Mouse (Mus musculus) brown adipose tissue, adult 24 weeks (tissue): Measurements from ENCODE around the gene Wnt8b. TPM values are rescaled to one million over a fixed set of nuclear protein-coding genes. Genes with fewer than 3 reads are reported as not detected.

Experiments used
- H3K27ac ChIP-seq: fragments of 200-500 bp; replicated peaks from 2 replicates; pipeline ENCODE4 v1.5.1; 2012; ENCODE audit warnings: low read depth, mild to moderate bottlenecking, low read length
- H3K4me1 ChIP-seq: fragments of 200-500 bp; 2 replicates; pipeline ENCODE4 v1.6.1; 2012; ENCODE audit warnings: low read length, mixed read lengths; ENCODE audit not compliant: control insufficient read depth, insufficient read depth, insufficient read length
- H3K4me3 ChIP-seq: fragments of 200-500 bp; 2 replicates; pipeline ENCODE4 v1.5.1; 2012; ENCODE audit warnings: low read depth, mild to moderate bottlenecking, low read length, moderate library complexity; ENCODE audit not compliant: insufficient read depth
- polyA plus RNA-seq: library from polyadenylated mRNA; stranded (reverse); fragments of >200 nt; gene quantifications from 2 replicates; pipeline ENCODE4 v1.2.4, GENCODE M21; 2012; ENCODE audit not compliant: missing spikeins, insufficient read depth, insufficient read length

Gene Wnt8b
- polyA plus RNA-seq, 1 experiment, result not detected

GRCm38 (mm10) chr19:44496941-44497340 is 3.7 kb downstream of the Wnt8b start:
- H3K4me1 ChIP-seq, result no peaks in the 10 kb centered on the region
- no peak overlapping the region for H3K27ac ChIP-seq
- no peak overlapping the region for H3K4me3 ChIP-seq

GRCm38 (mm10) chr19:44498936-44499335 is 5.7 kb downstream of the Wnt8b start:
- no peak overlapping the region for H3K27ac ChIP-seq
- H3K4me1 ChIP-seq, result no peaks in the 10 kb centered on the region
- H3K4me3 ChIP-seq, result no peak overlapping the region

DNA sequence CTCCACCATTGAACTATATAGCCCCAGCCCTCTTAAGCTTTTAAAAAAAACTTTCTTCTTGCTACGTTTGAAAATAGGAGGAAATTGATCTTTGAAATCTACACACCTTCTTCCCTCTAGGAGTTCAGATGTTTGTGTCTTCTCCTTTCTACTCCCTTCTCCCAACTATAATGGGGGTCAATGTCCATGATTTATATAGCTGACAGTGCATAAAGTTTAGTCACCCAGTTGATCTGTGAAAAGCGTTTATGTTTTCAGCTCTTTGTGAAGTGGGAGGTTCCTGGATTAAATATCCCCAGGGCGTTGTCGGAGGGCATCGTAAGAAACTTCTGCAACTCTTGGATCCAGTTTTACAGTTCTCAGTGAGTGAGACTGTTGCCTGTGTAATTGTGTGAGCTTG is 7.0 kb downstream of the Wnt8b start:
- Histone ChIP-seq H3K4me3 (no peak overlapping the region), H3K4me1 (no peaks in the 10 kb centered on the region), H3K27ac (no peak overlapping the region)

GRCm38 (mm10) chr19:44501925-44502324 is 8.7 kb downstream of the Wnt8b start:
- no peaks in the 10 kb centered on the region for H3K4me1 ChIP-seq
- H3K27ac ChIP-seq, result no peak overlapping the region

GRCm38 (mm10) chr19:44502741-44503140 is 9.5 kb downstream of the Wnt8b start:
- Histone ChIP-seq H3K4me1 (no peaks in the 10 kb centered on the region), H3K27ac (no peak overlapping the region), H3K4me3 (no peak overlapping the region)

More at GRCm38 (mm10) chr19:44501925-44502324, 8.7 kb downstream of the Wnt8b start:
- H3K4me3 ChIP-seq, result no peak overlapping the region

GRCm38 (mm10) chr19:44510534-44511175 is 17.4 kb downstream of the Wnt8b start:
- Histone ChIP-seq H3K4me3 (no peak overlapping the region), H3K4me1 (no peaks in the 10 kb centered on the region), H3K27ac (no peak overlapping the region)

DNA sequence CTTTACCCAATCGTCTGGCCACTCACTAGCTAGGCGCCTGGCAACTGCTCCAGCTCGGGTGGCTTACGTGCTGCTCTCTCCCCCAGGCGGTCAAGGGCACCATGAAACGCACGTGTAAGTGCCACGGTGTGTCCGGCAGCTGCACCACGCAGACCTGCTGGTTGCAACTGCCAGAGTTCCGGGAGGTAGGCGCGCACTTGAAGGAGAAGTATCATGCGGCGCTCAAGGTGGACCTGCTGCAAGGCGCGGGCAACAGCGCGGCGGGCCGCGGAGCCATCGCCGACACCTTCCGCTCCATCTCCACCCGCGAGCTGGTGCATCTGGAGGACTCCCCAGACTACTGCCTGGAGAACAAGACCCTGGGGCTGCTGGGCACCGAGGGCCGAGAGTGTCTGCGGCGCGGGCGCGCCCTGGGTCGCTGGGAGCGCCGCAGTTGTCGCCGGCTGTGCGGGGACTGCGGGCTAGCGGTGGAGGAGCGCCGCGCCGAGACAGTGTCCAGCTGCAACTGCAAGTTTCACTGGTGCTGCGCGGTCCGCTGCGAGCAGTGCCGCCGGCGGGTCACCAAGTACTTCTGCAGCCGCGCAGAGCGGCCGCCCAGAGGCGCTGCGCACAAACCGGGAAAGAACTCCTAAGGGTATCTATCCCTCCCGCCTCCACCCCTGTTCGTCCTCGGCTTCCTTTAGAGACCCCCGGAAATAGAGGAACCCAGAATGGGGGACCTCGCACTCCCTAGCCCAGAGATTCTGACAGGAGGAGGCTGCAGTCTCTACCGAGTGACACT is 18.4 kb downstream of the Wnt8b start:
- H3K4me1 ChIP-seq, result no peaks in the 10 kb centered on the region
- peak overlapping the region; percentile 46 for H3K4me3 ChIP-seq

GRCm38 (mm10) chr19:44512601-44513000 is 19.3 kb downstream of the Wnt8b start:
- Histone ChIP-seq H3K4me1 (no peaks in the 10 kb centered on the region), H3K27ac (no peak overlapping the region), H3K4me3 (no peak overlapping the region)

More for the DNA sequence above, 18.4 kb downstream of the Wnt8b start:
- no peak overlapping the region for H3K27ac ChIP-seq

DNA sequence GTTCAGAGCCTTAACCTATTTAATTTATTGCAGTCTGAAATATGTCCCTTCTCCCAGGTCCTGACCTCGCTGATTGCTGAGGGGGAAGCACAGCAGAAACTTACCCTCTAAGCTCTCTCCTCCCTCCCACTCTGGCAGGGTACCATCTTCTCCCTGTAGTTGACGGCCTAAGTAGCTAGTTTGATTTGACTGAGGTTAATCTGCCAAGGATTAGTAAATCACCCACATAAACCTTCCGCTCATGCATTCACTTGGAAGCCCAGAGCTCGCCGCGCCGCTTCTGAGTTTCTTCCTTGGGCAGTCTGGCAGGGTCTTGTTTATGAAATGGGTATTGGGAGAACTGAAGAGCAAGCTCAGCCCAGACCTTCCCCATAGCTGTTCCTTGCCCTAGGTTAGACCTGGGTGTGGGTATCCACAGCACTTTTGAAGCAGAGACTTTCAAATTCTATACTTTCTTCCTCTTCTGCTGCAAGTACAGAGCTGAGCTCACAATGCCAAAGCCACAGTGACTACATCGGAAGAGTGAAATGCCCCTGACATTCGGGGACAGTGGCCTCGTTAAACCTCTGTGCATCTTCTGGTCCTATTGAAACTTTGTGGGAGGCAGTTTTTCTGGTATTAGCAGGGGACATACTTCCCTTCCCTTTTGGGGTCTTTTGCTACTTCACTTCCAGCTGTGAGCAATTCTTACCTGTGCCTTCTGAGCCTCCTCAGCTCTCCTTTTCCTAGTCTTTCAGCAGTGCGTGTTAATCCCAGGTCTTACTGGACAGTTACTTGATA is 20.0 kb downstream of the Wnt8b start:
- H3K4me1 ChIP-seq, result no peaks in the 10 kb centered on the region

DNA sequence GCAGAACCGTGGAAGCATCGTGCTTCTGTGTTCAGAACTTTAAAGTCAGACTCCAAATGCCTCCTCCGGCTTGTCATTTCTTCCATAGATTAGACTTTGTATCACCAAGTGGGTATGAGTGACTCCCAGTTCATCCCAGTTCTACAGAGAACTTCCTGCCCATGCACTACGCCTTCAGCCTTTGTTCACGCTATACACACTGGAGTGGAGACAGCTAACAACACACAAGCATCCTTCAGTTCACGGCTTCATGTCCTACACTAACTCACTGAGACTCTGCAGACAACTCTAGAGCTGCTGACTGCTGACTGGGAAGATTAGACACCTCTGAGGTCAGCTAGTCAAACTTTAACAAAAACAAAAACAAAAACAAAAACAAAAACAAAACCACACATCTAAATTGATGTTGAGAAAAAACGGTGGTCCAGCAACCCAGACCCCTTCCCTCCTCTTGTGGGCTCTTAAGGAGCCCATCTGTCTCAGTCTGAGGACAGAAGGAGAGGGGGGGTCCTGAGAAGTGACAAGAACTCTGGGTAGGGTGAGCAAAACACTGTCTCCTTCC is 20.7 kb downstream of the Wnt8b start:
- no peaks in the 10 kb centered on the region for H3K4me1 ChIP-seq
- no peak overlapping the region for H3K27ac ChIP-seq
- H3K4me3 ChIP-seq, result no peak overlapping the region

More for the DNA sequence above, 20.0 kb downstream of the Wnt8b start:
- no peak overlapping the region for H3K27ac ChIP-seq
- no peak overlapping the region for H3K4me3 ChIP-seq

- Histone ChIP-seq H3K4me1 (no peaks in the 10 kb centered on the region), H3K4me3 (no peak overlapping the region), H3K27ac (no peak overlapping the region)
Measured at GRCm38 (mm10) chr19:44514521-44515451, 21.5 kb downstream of the Wnt8b start.

DNA sequence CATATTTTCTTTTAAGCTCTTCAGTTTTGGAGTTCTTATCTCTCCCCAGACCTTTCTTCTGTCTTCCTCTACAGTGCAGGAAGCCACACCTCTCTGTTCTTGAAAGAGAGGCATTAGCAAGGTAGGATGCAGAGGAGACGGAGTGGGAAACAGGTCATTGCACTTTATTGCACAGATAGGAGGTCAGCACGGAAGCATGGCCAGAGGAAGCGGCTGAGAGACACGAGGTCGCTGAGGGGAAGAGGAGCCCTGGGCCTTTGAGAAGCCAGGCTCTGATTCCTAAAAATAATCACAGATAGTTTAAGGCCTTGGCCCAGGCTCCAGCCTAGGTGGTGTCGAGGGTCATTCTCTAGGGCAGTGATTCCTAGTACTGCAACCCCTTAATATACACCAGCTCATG is 22.5 kb downstream of the Wnt8b start:
- Histone ChIP-seq H3K4me1 (no peaks in the 10 kb centered on the region), H3K4me3 (no peak overlapping the region), H3K27ac (no peak overlapping the region)

- H3K27ac ChIP-seq, result no peak overlapping the region
- H3K4me1 ChIP-seq, result no peaks in the 10 kb centered on the region
- H3K4me3 ChIP-seq, result no peak overlapping the region
Measured at GRCm38 (mm10) chr19:44517996-44518768, 24.9 kb downstream of the Wnt8b start.

DNA sequence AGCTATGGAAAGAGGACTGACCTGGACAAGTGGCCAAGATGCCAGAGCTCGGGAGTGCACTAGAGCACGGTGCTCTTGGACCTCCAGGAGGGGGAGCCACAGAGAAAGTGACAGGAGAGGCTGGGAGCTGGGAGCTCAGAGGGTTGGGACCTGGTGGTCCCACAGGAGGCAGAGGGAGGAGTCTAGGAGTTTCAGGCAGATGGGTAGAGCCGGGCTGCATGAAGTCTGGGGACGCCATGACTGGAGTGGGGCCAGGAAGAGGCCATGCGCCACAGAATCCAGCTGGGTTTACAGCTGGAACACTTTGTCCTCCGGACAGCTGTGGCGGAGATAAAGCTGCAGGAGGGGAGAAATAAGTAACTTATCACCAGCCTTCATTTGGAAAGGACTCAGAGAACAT is 25.9 kb downstream of the Wnt8b start:
- no peak overlapping the region for H3K27ac ChIP-seq
- no peak overlapping the region for H3K4me3 ChIP-seq
- H3K4me1 ChIP-seq, result no peaks in the 10 kb centered on the region
